Comparison of ENCODE assay signal across 8 mouse cellular contexts in genomic region chr3:90540904-90541303, GRCm38 (mm10). TPM values are rescaled to one million over a fixed set of nuclear protein-coding genes. Genes with fewer than 3 reads are reported as not detected.
DNase-seq lines count a peak whose midpoint lies in the region.

No protein-coding gene starts in this region.

- peak; percentile 48 for DNase-seq in adrenal gland, postnatal 14 days
- DNase-seq in embryo, embryonic 11 days, result peak; percentile 34
- DNase-seq in heart, postnatal 10 days, result peak; percentile 41 to 60
- peak; percentile 69 for DNase-seq in kidney, postnatal 14 days
- DNase-seq in lung, postnatal 14 days, result peak; percentile 65
- no peak for DNase-seq in ovary, postnatal 10 days (ENCODE audit: low spot score)
- no peak for DNase-seq in spleen, adult 12 weeks (ENCODE audit: low spot score)
- DNase-seq in spleen, postnatal 14 days (ENCODE audit: low spot score in 2 of 2), result no peak

- intact Hi-C loops in heart, postnatal 10 days (cut with DNase I), result loop anchor here (5.0 kb wide), 2 partner anchors 41 to 76 kb away; no protein-coding TSS in a partner anchor

RNA-seq across cellular contexts. Expression of gene S100a16, which starts 3.9 kb away (rescaled TPM):
- 63.6 and 71.4 TPM in 2 replicates for total RNA-seq in adrenal gland, postnatal 14 days (2021)
- 100 to 1,000 TPM; 108 to 126 TPM for total RNA-seq in heart, postnatal 10 days (2021)

RNA-seq across cellular contexts. Expression of gene S100a14, which starts 14.2 kb away (rescaled TPM):
- total RNA-seq in adrenal gland, postnatal 14 days (2021), result 0.56 and 0.85 TPM in 2 replicates
- not detected for total RNA-seq in heart, postnatal 10 days (2021)

RNA-seq across cellular contexts. Expression of gene S100a3, which starts 19.5 kb away (rescaled TPM):
- total RNA-seq in adrenal gland, postnatal 14 days (2021), result not detected in 2 replicates
- total RNA-seq in heart, postnatal 10 days (2021), result not detected

RNA-seq across cellular contexts. Expression of gene S100a13, which starts 26.7 kb away (rescaled TPM):
- total RNA-seq in adrenal gland, postnatal 14 days (2021), result 75.0 and 84.7 TPM in 2 replicates
- total RNA-seq in heart, postnatal 10 days (2021), result 10 to 100 TPM; 40.6 to 42.3 TPM

RNA-seq across cellular contexts. Expression of gene S100a1, which starts 26.7 kb away (rescaled TPM):
- 294 and 337 TPM in 2 replicates for total RNA-seq in adrenal gland, postnatal 14 days (2021)
- 100 to 1,000 TPM; 418 to 437 TPM for total RNA-seq in heart, postnatal 10 days (2021)

Comparison
In these comparisons a context has a peak if more than half of its experiments do, and no peak if none do; other contexts are left out.
1. DNase-seq: peak in adrenal gland, postnatal 14 days (single experiment), embryo, embryonic 11 days (single experiment), heart, postnatal 10 days (2 of 2), kidney, postnatal 14 days (single experiment) and lung, postnatal 14 days (single experiment); none in ovary, postnatal 10 days (single experiment), spleen, adult 12 weeks (single experiment) and spleen, postnatal 14 days (0 of 2).